Mouse (Mus musculus) intestine, postnatal 0 days (tissue): ENCODE data around the gene Olfr1453. TPM values are rescaled to one million over a fixed set of nuclear protein-coding genes. Genes with fewer than 3 reads are reported as not detected.
"Not testable (repeated sequence)": the region's sequence is repeated elsewhere in the genome, so short reads cannot be mapped to it uniquely, and the experiment has no call there.

Source experiments
- ATAC-seq: fragments of 200-750 bp; cut with Nextera tagmentation; 2 replicates; pipeline ENCODE4 v1.8.0; 2017; ENCODE audit warnings: mild to moderate bottlenecking, moderate TSS enrichment, moderate library complexity
- H3K27ac ChIP-seq: fragments of 300-500 bp; sonication (generic); 2 replicates; pipeline ENCODE4 v1.5.1; 2014; ENCODE audit warnings: mild to moderate bottlenecking, low read depth, low read length, moderate library complexity
- H3K27me3 ChIP-seq: fragments of 300-500 bp; sonication (generic); replicated peaks from 2 replicates; pipeline ENCODE4 v1.6.1; 2014; ENCODE audit warnings: low read length, mixed read lengths; ENCODE audit not compliant: control insufficient read depth, insufficient read depth
- H3K36me3 ChIP-seq: fragments of 300-500 bp; sonication (generic); 2 replicates; pipeline ENCODE4 v1.6.1; 2014; ENCODE audit warnings: mild to moderate bottlenecking, moderate library complexity; ENCODE audit not compliant: control insufficient read depth, insufficient read depth
- H3K4me1 ChIP-seq: fragments of 300-500 bp; sonication (generic); replicated peaks from 2 replicates; pipeline ENCODE4 v1.6.1; 2014; ENCODE audit warnings: antibody characterized with exemption, low read length, mixed read lengths; ENCODE audit not compliant: control insufficient read depth, insufficient read depth
- H3K4me2 ChIP-seq: fragments of 300-500 bp; sonication (generic); replicated peaks from 2 replicates; pipeline ENCODE4 v1.6.1; 2014; ENCODE audit warnings: low read depth, mild to moderate bottlenecking, moderate library complexity
- H3K4me3 ChIP-seq: fragments of 300-500 bp; sonication (generic); 2 replicates; pipeline ENCODE4 v1.5.1; 2014; ENCODE audit warnings: low read depth, low read length
- H3K9ac ChIP-seq: fragments of 300-500 bp; sonication (generic); 2 replicates; pipeline ENCODE4 v1.6.1; 2014; ENCODE audit warnings: mild to moderate bottlenecking, low read depth, low read length
- H3K9me3 ChIP-seq: fragments of 300-500 bp; sonication (generic); 2 replicates; pipeline ENCODE4 v1.6.1; 2016; ENCODE audit warnings: mixed run types; ENCODE audit not compliant: control insufficient read depth
- CTCF ChIP-seq: sonication (generic); IDR thresholded peaks from 2 replicates; pipeline ENCODE4 v1.5.1; 2016; ENCODE audit warnings: low read depth, mild to moderate bottlenecking, control low read depth, antibody characterized with exemption, moderate library complexity
- WGBS: fragments of 180-500 bp; shearing (Covaris S2); extraction: QIAGEN DNeasy Blood & Tissue Kit; methylation state at CpG from one replicate; pipeline ENCODE4 v1.1.7; 2014; 5-methylcytosine and 5-hydroxymethylcytosine counted together
- polyA plus RNA-seq: library from polyadenylated mRNA; unstranded; fragments of >200 nt; fragmentation: Nextera tagmentation; extraction: Ambion mirVana; gene quantifications from 2 replicates; pipeline ENCODE4 v1.2.1, GENCODE M21; 2015

Gene Olfr1453
- polyA plus RNA-seq, result not detected in 2 replicates

GRCm38 (mm10) chr19:13028227-13028626 is at the start of gene Olfr1453:
Gene Olfr1453 (minus strand): TSS chr19:13028327.
- WGBS, result 52% methylated on average over 1 of the region's 1 CpGs
- Histone ChIP-seq H3K36me3 (no peaks in the 10 kb centered on the region), H3K4me3 (no peak within 1 kb of the TSS), H3K4me1 (no peaks in the 10 kb centered on the region), H3K27ac (no peak within 1 kb of the TSS), H3K9me3 (no peaks in the 10 kb centered on the region), H3K9ac (no peak within 1 kb of the TSS), H3K27me3 (no peaks in the 10 kb centered on the region), H3K4me2 (no peak within 1 kb of the TSS)
- TF ChIP-seq CTCF, result no peak
- ATAC-seq, result no peak

GRCm38 (mm10) chr19:13060310-13060709 is 32.2 kb upstream of the Olfr1453 start, which contains the start of gene Olfr1454:
Gene Olfr1454 (plus strand): TSS chr19:13060610.
- no peaks in the 10 kb centered on the region for H3K27me3 ChIP-seq

GRCm38 (mm10) chr19:12994714-12995113 is 33.4 kb downstream of the Olfr1453 start, which contains the start of gene Olfr1451:
Gene Olfr1451 (plus strand): TSS chr19:12995014.
- no peaks in the 10 kb centered on the region for H3K9me3 ChIP-seq
- no peak within 1 kb of the TSS for H3K27ac ChIP-seq
- ATAC-seq, result no peak
- no peak within 1 kb of the TSS for H3K4me2 ChIP-seq
- H3K9ac ChIP-seq, result no peak within 1 kb of the TSS
- H3K4me1 ChIP-seq, result no peaks in the 10 kb centered on the region
- H3K36me3 ChIP-seq, result no peaks in the 10 kb centered on the region
- no peak for TF ChIP-seq CTCF
- no peaks in the 10 kb centered on the region for H3K27me3 ChIP-seq
- no peak within 1 kb of the TSS for H3K4me3 ChIP-seq
- WGBS, result 75% methylated on average over 2 of the region's 2 CpGs

More at GRCm38 (mm10) chr19:13060310-13060709, 32.2 kb upstream of the Olfr1453 start, which contains the start of gene Olfr1454:
- Histone ChIP-seq H3K4me2 (no peak within 1 kb of the TSS), H3K36me3 (no peaks in the 10 kb centered on the region), H3K27ac (no peak within 1 kb of the TSS), H3K9me3 (no peaks in the 10 kb centered on the region), H3K4me3 (no peak within 1 kb of the TSS), H3K9ac (no peak within 1 kb of the TSS), H3K4me1 (no peaks in the 10 kb centered on the region)
- 70% methylated on average over 2 of the region's 2 CpGs for WGBS
- no peak for ATAC-seq
- TF ChIP-seq CTCF, result no peak

GRCm38 (mm10) chr19:12992316-12992715 is 35.8 kb downstream of the Olfr1453 start:
- not testable (repeated sequence) for H3K27me3 ChIP-seq, H3K9ac ChIP-seq, H3K27ac ChIP-seq, H3K4me2 ChIP-seq, ATAC-seq, H3K9me3 ChIP-seq, H3K4me3 ChIP-seq, H3K4me1 ChIP-seq, H3K36me3 ChIP-seq
- WGBS, result 92% methylated on average over 4 of the region's 4 CpGs

Other genes starting within 250 kb of the Olfr1453 start
- 13.6 and 15.1 TPM in 2 replicates for gene Zfp91, start 232.2 kb downstream of the Olfr1453 start, polyA plus RNA-seq
- 1.7 and 1.9 TPM in 2 replicates for gene Lpxn, start 232.1 kb downstream of the Olfr1453 start, polyA plus RNA-seq
- gene Gm5244, start 181.6 kb downstream of the Olfr1453 start, polyA plus RNA-seq, result not detected in 2 replicates
- not detected in 2 replicates for gene Olfr1444, start 171.0 kb downstream of the Olfr1453 start, polyA plus RNA-seq
- not detected in 2 replicates for gene Olfr1445, start 144.5 kb downstream of the Olfr1453 start, polyA plus RNA-seq
- not detected in 2 replicates for gene Olfr1446, start 134.8 kb downstream of the Olfr1453 start, polyA plus RNA-seq
- gene Olfr1447, start 124.6 kb downstream of the Olfr1453 start, polyA plus RNA-seq, result not detected in 2 replicates
- gene Olfr1448, start 103.9 kb downstream of the Olfr1453 start, polyA plus RNA-seq, result not detected in 2 replicates
- not detected in 2 replicates for gene Olfr1449, start 97.5 kb downstream of the Olfr1453 start, polyA plus RNA-seq
- not detected in 2 replicates for gene Olfr1450, start 78.1 kb downstream of the Olfr1453 start, polyA plus RNA-seq
- gene Olfr1451, start 33.3 kb downstream of the Olfr1453 start, polyA plus RNA-seq, result not detected in 2 replicates
- gene Olfr1454, start 32.3 kb upstream of the Olfr1453 start, polyA plus RNA-seq, result not detected in 2 replicates
- gene Olfr1457, start 69.6 kb upstream of the Olfr1453 start, polyA plus RNA-seq, result not detected in 2 replicates
- not detected in 2 replicates for gene Olfr1458, start 78.4 kb upstream of the Olfr1453 start, polyA plus RNA-seq
- not detected in 2 replicates for gene Olfr1459, start 121.2 kb upstream of the Olfr1453 start, polyA plus RNA-seq
- not detected in 2 replicates for gene Olfr1461, start 134.7 kb upstream of the Olfr1453 start, polyA plus RNA-seq
- not detected in 2 replicates for gene Olfr1462, start 157.4 kb upstream of the Olfr1453 start, polyA plus RNA-seq
- gene Olfr1463, start 203.0 kb upstream of the Olfr1453 start, polyA plus RNA-seq, result not detected in 2 replicates